Mouse (Mus musculus) G1E (cell line): ENCODE data around the gene Mlec.

Experiments used
- CTCF ChIP-seq: IDR thresholded peaks from 2 replicates; pipeline ENCODE4 v1.5.1; 2012; ENCODE audit warnings: low read depth, low read length, inconsistent platforms, mixed read lengths
- GATA1 ChIP-seq: IDR thresholded peaks from 2 replicates; pipeline ENCODE4 v1.6.1; 2012; ENCODE audit warnings: borderline replicate concordance, low read length, inconsistent platforms, mixed read lengths
- GATA2 ChIP-seq: IDR thresholded peaks from 2 replicates; pipeline ENCODE4 v1.6.1; 2012; ENCODE audit warnings: low read depth, low read length, inconsistent platforms, borderline replicate concordance
- POLR2AphosphoS5 ChIP-seq: IDR thresholded peaks from 2 replicates; pipeline ENCODE4 v1.6.1; 2012; ENCODE audit warnings: low read depth, low read length, inconsistent platforms; ENCODE audit not compliant: insufficient replicate concordance
- TAL1 ChIP-seq: conservative IDR thresholded peaks from 2 replicates; pipeline ENCODE4 v1.6.1; 2012; ENCODE audit warnings: low read depth, low read length, inconsistent platforms, mixed read lengths

GRCm38 (mm10) chr5:115116426-115116825, 41.6 kb downstream of the Mlec start:
- TF ChIP-seq CTCF: no peak
- TF ChIP-seq GATA1: no peak
- no peak for TF ChIP-seq POLR2AphosphoS5
- no peak for TF ChIP-seq TAL1
- no peak for TF ChIP-seq GATA2
